Mouse (Mus musculus): ENCODE data around the gene Xdh. TPM values are rescaled to one million over a fixed set of nuclear protein-coding genes. Genes with fewer than 3 reads are reported as not detected.

Xdh gene
- polyA plus RNA-seq (2017; shearing (Covaris generic)), result 27.8 TPM

GRCm38 (mm10) chr17:73950062-73950735 lies at the start of gene Xdh:
TSS of gene Xdh (minus strand) at chr17:73950196.

Other genes with a start within 250 kb of the Xdh start
- gene Galnt14, start 239.7 kb downstream of the Xdh start, polyA plus RNA-seq (2017; shearing (Covaris generic)), result 1.9 TPM
- gene Ehd3, start 146.1 kb downstream of the Xdh start, polyA plus RNA-seq (2017; shearing (Covaris generic)), result 58.3 TPM
- gene Srd5a2, start 97.7 kb upstream of the Xdh start, polyA plus RNA-seq (2017; shearing (Covaris generic)), result not detected